Mouse (Mus musculus): Measurements from ENCODE around the gene Proser2. TPM values are rescaled to one million over a fixed set of nuclear protein-coding genes. Genes with fewer than 3 reads are reported as not detected.

Proser2 gene
- polyA plus RNA-seq, 1 experiment from 2014 or later, result 11.2 TPM

DNA sequence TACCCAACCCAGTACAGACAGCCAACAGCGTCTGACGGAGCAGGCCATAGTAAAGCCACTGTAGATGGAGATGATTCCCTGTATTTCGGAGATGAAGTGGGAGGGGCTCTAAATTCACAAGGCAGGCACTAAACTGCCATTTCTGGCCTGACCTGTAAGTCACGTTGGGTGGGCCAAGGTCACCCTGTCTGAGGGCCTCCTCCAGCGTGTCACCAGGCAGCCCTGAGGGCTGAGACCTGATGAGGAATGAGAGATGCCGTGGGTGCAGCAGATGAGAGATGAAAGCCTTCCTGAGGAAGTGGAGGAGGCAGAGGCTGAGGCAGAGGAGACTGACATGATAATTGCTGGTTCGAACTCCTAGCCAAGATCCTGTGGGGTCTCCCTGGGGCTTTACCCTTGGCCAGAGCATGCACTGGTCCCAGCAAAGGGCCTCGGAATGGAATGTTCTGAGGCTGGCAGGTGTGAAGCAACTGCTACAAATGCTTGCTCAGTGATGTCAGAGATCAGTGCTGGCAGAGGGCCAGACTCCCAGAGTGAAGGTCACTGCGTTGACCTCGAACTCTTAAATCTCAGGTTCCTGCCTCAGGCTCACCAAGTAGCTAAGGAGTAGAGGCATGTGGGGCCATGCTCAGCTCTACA, 55.0 kb downstream of the Proser2 start:
- peak; percentile 58; the same call in 1 of the 2 replicates for ATAC-seq (replicated peaks; ENCODE audit: insufficient number of reproducible peaks, low FRiP score, low TSS enrichment)
- H3K9me3 ChIP-seq (replicated peaks; ENCODE audit: control insufficient read depth, low read length), result no peaks in the 10 kb centered on the region
- 44% methylated on average over 10 of the region's 10 CpGs for WGBS (ENCODE audit: insufficient replicate concordance)
- no peak overlapping the region for H3K4me2 ChIP-seq
- no peaks in the 10 kb centered on the region for H3K36me3 ChIP-seq (ENCODE audit: control insufficient read depth, insufficient read depth, low read length)
- H3K4me1 ChIP-seq (ENCODE audit: control insufficient read depth, insufficient read depth, low read length), result peaks cover 11% of the 10 kb centered on the region
- H3K9ac ChIP-seq (ENCODE audit: low read depth, low read length), result no peak overlapping the region
- peak overlapping the region; percentile 4 for H3K27ac ChIP-seq (ENCODE audit: low read depth, low read length)
- H3K27me3 ChIP-seq (ENCODE audit: control insufficient read depth, insufficient read depth, low read length), result no peaks in the 10 kb centered on the region; the same call in 1 of the 2 replicates
- no peak overlapping the region for H3K4me3 ChIP-seq (ENCODE audit: low read depth, low read length)

DNA sequence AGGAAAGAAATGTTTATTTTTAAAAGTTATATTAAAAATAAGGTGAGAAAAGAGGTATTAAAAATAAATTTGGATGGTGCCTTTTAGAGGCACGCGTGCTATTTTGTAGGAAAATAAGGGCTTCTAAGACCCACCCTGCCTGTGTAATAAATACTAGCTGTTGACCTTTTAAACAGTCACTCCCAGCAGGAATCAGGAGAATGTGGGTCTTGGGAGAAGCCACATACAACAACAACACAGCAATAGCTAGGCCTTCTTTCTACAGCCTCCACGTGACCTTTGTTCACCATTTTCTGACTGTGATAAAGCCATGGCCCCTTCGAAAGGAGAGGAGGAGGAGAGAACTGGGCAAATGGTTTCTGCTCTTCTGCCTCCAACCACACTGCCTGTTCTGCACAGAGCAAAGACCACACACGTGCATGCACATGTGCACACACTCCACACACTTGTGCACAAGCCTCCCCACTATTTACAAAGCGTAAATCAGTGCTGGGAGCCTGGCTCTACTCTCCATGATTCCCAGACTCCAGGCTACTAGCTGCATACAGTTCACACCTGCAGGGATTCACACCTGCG, 57.2 kb downstream of the Proser2 start:
- H3K4me2 ChIP-seq, result no peak overlapping the region
- H3K9ac ChIP-seq (ENCODE audit: low read depth, low read length), result no peak overlapping the region
- H3K36me3 ChIP-seq (ENCODE audit: control insufficient read depth, insufficient read depth, low read length), result no peaks in the 10 kb centered on the region
- no peak for ATAC-seq (replicated peaks; ENCODE audit: insufficient number of reproducible peaks, low FRiP score, low TSS enrichment)
- 74% methylated on average over 7 of the region's 7 CpGs for WGBS (ENCODE audit: insufficient replicate concordance)
- H3K27me3 ChIP-seq (ENCODE audit: control insufficient read depth, insufficient read depth, low read length), result no peaks in the 10 kb centered on the region
- H3K27ac ChIP-seq (ENCODE audit: low read depth, low read length), result no peak overlapping the region
- peaks cover 11% of the 10 kb centered on the region for H3K4me1 ChIP-seq (ENCODE audit: control insufficient read depth, insufficient read depth, low read length)
- H3K9me3 ChIP-seq (replicated peaks; ENCODE audit: control insufficient read depth, low read length), result no peaks in the 10 kb centered on the region
- H3K4me3 ChIP-seq (ENCODE audit: low read depth, low read length), result no peak overlapping the region

DNA sequence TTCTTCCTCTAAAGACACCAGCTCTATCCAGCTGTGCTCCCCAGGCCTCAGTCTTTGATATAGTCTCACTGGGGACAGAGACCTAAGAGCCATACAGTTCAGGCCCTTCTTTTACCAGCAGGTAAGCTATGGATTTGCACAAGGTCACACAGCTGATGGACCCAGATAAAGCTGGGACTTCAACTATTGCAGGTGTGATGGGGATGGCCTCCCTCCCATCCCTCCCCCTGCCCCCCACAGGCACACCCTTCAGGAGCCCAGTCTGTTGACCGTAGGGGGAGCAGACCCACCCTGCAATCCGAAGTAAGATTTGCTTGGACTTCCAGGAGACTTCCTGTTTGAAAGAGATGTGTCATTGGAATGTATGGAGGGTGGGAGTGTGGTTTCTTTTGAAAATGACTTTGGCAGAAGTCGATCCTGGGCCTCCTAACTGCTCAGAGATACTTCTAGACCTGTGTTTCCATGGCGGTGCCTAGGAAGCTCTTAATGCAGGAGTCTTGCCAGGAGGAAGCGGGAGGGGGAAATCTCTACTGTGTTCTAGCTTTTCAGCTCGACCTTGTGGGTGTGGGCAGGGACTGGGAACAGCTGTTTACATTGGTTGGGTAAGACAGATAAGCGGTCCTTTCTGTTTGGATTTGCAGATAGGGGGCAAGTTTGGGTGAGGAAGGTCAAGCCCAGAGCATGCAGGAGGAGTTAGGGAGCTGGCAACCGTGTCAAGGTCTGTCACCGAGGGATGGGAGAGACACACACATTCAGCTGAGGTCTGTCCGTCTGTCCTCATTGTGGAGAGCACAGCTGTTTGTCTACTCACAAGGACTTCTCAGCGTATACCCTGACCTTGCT, 58.2 kb downstream of the Proser2 start:
- no peak overlapping the region for H3K27ac ChIP-seq (ENCODE audit: low read depth, low read length)
- H3K27me3 ChIP-seq (ENCODE audit: control insufficient read depth, insufficient read depth, low read length), result no peaks in the 10 kb centered on the region
- no peak overlapping the region for H3K4me2 ChIP-seq
- peaks cover 11% of the 10 kb centered on the region for H3K4me1 ChIP-seq (ENCODE audit: control insufficient read depth, insufficient read depth, low read length)
- no peak overlapping the region for H3K9ac ChIP-seq (ENCODE audit: low read depth, low read length)
- 0 out of 2 replicates have a peak, but pooled peaks cover 3% of the 10 kb centered on the region for H3K9me3 ChIP-seq (replicated peaks; ENCODE audit: control insufficient read depth, low read length)
- no peak for ATAC-seq (replicated peaks; ENCODE audit: insufficient number of reproducible peaks, low FRiP score, low TSS enrichment)
- 24% methylated on average over 11 of the region's 11 CpGs for whole genome bisulfite sequencing (ENCODE audit: insufficient replicate concordance)
- H3K4me3 ChIP-seq (ENCODE audit: low read depth, low read length), result no peak overlapping the region
- H3K36me3 ChIP-seq (ENCODE audit: control insufficient read depth, insufficient read depth, low read length), result no peaks in the 10 kb centered on the region

DNA sequence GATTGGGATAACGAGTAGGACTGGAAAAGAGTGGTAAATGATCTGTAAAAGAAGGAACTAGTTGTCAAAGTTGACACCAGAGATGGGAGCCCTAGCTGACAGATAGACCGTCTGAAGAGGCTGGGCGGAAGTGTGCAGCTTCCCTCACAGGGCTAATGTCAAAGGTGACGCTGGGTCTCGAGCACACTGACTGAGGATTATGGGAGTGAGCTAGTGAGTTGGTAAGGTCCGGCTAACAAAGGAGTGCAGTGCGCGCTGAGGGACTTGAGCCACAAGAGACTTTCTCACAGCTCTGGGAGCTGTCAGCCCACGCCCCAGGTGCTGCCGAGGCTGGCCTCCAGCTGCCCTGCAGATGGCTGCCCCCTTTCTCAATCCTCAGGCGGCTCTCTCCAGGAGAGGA, 59.1 kb downstream of the Proser2 start:
- Histone ChIP-seq H3K36me3 (ENCODE audit: control insufficient read depth, insufficient read depth, low read length) (no peaks in the 10 kb centered on the region), H3K27me3 (ENCODE audit: control insufficient read depth, insufficient read depth, low read length) (no peaks in the 10 kb centered on the region), H3K9ac (ENCODE audit: low read depth, low read length) (no peak overlapping the region), H3K4me3 (ENCODE audit: low read depth, low read length) (no peak overlapping the region), H3K27ac (ENCODE audit: low read depth, low read length) (no peak overlapping the region), H3K4me1 (ENCODE audit: control insufficient read depth, insufficient read depth, low read length) (peaks cover 11% of the 10 kb centered on the region), H3K9me3 (replicated peaks; ENCODE audit: control insufficient read depth, low read length) (0 out of 2 replicates have a peak, but pooled peaks cover 4% of the 10 kb centered on the region), H3K4me2 (no peak overlapping the region)
- WGBS (ENCODE audit: insufficient replicate concordance), result 26% methylated on average over 11 of the region's 11 CpGs
- ATAC-seq (replicated peaks; ENCODE audit: insufficient number of reproducible peaks, low FRiP score, low TSS enrichment), result no peak

DNA sequence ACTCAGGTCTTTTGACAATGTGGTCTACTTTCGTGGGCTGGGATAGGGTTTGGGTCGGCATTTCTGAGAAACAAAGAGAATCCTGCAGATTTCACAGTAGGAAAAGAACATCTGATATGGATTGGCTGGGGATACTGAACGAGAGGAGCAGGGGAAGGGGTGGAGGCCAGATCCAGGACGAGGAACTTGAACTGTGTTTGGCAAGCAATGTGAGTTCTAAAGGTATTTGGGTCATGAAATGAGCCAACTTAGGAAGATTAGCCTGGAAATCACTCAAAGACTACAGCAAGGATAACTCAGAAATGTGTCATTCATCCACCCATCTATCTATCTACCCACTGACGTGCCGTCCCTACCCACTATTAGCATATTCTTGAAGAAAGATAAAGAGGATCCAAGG, 62.7 kb downstream of the Proser2 start:
- no peak overlapping the region for H3K9ac ChIP-seq (ENCODE audit: low read depth, low read length)
- H3K4me2 ChIP-seq, result no peak overlapping the region
- H3K36me3 ChIP-seq (ENCODE audit: control insufficient read depth, insufficient read depth, low read length), result no peaks in the 10 kb centered on the region
- 0 out of 2 replicates have a peak, but pooled peaks cover 4% of the 10 kb centered on the region for H3K9me3 ChIP-seq (replicated peaks; ENCODE audit: control insufficient read depth, low read length)
- H3K4me3 ChIP-seq (ENCODE audit: low read depth, low read length), result no peak overlapping the region
- WGBS (ENCODE audit: insufficient replicate concordance), result 76% methylated on average over 6 of the region's 6 CpGs
- peaks cover 9% of the 10 kb centered on the region for H3K4me1 ChIP-seq (ENCODE audit: control insufficient read depth, insufficient read depth, low read length)
- H3K27me3 ChIP-seq (ENCODE audit: control insufficient read depth, insufficient read depth, low read length), result no peaks in the 10 kb centered on the region
- H3K27ac ChIP-seq (ENCODE audit: low read depth, low read length), result no peak overlapping the region
- ATAC-seq (replicated peaks; ENCODE audit: insufficient number of reproducible peaks, low FRiP score, low TSS enrichment), result no peak

DNA sequence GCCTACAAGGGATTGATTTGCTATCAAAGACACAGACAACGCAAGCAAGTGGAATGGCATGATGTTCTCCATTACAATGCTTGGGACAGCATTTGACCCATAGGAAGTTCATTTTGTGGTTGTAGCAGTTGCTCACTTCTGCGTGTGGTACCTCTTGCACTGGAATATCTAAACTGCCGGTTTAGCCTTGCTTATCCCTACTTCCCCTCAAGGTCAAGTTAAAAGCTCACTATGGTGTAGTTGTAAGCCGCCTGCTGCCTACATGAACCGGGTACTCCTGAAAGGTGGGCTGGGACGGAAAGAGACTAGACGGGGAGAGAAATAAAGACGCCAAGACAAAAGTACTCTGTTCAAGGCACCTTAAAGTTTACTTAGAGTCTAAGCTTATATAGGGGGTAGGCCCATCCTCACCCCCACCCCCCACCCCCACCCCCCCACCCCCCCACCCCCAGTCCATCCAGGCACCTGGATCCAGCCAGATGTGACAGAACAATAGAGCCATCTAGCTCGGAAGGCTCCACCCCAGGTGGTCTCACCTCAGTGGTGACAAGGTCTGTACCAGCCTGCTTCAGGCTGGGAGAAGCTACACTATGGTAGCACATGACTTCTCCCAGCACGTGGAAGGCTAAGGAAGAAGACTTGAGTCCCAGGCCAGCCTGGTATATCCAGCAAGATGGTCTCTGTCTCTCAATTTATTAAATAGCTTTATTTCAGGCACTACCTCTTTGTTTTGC, 69.8 kb downstream of the Proser2 start:
- H3K27me3 ChIP-seq (ENCODE audit: control insufficient read depth, insufficient read depth, low read length), result no peaks in the 10 kb centered on the region
- no peaks in the 10 kb centered on the region for H3K4me1 ChIP-seq (ENCODE audit: control insufficient read depth, insufficient read depth, low read length)
- ATAC-seq (replicated peaks; ENCODE audit: insufficient number of reproducible peaks, low FRiP score, low TSS enrichment), result no peak
- no peak overlapping the region for H3K27ac ChIP-seq (ENCODE audit: low read depth, low read length)
- 70% methylated on average over 10 of the region's 10 CpGs for WGBS (ENCODE audit: insufficient replicate concordance)
- no peak overlapping the region for H3K4me3 ChIP-seq (ENCODE audit: low read depth, low read length)
- H3K36me3 ChIP-seq (ENCODE audit: control insufficient read depth, insufficient read depth, low read length), result 0 out of 2 replicates have a peak, but pooled peaks cover 3% of the 10 kb centered on the region
- H3K4me2 ChIP-seq, result no peak overlapping the region
- H3K9me3 ChIP-seq (replicated peaks; ENCODE audit: control insufficient read depth, low read length), result no peaks in the 10 kb centered on the region
- H3K9ac ChIP-seq (ENCODE audit: low read depth, low read length), result no peak overlapping the region

DNA sequence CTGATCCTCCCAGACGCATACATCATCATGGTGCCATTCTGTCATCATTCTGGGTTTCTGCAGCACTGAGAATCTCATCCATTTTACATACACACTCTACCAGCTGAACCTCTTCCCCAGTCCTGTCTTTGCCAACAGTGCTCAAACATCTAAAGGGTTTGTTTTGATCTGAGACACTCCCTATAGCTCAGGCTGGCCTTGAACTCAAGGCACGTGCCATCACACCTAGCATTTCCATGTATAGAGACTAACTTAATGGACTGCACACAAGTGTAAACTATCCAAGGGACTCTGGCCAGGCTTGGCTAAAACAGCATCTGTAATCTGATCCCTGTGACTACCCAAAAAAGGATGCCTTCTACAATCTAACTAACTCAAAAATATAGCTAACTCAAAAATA, 70.7 kb downstream of the Proser2 start:
- no peak overlapping the region for H3K4me2 ChIP-seq
- no peak overlapping the region for H3K9ac ChIP-seq (ENCODE audit: low read depth, low read length)
- ATAC-seq (replicated peaks; ENCODE audit: insufficient number of reproducible peaks, low FRiP score, low TSS enrichment), result no peak
- 0 out of 2 replicates have a peak, but pooled peaks cover 3% of the 10 kb centered on the region for H3K36me3 ChIP-seq (ENCODE audit: control insufficient read depth, insufficient read depth, low read length)
- H3K27ac ChIP-seq (ENCODE audit: low read depth, low read length), result no peak overlapping the region
- no peaks in the 10 kb centered on the region for H3K27me3 ChIP-seq (ENCODE audit: control insufficient read depth, insufficient read depth, low read length)
- no peaks in the 10 kb centered on the region for H3K4me1 ChIP-seq (ENCODE audit: control insufficient read depth, insufficient read depth, low read length)
- no peaks in the 10 kb centered on the region for H3K9me3 ChIP-seq (replicated peaks; ENCODE audit: control insufficient read depth, low read length)
- 79% methylated on average over 2 of the region's 2 CpGs for WGBS (ENCODE audit: insufficient replicate concordance)
- no peak overlapping the region for H3K4me3 ChIP-seq (ENCODE audit: low read depth, low read length)

DNA sequence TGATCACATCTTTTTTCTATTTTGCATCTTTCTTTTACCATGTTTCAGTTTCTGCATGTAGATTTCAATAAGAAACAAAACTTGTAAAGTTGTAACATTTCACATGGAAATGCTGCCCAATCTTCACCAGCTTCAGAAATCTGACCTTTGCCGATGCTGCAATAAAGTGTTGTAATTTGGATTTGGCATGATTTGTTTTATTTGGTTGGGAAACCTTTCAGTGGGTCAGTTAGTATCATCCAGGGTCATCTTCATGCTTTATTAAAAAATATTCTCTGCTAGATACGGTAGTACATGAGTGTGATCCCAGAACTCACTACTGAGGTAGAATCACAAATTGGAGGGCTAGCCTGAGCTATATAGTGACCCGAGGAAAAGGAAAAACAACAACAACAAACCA, 73.5 kb downstream of the Proser2 start:
- 94% methylated on average over 3 of the region's 3 CpGs for WGBS (ENCODE audit: insufficient replicate concordance)
- H3K4me3 ChIP-seq (ENCODE audit: low read depth, low read length), result no peak overlapping the region
- H3K27ac ChIP-seq (ENCODE audit: low read depth, low read length), result no peak overlapping the region
- H3K36me3 ChIP-seq (ENCODE audit: control insufficient read depth, insufficient read depth, low read length), result peaks cover 14% of the 10 kb centered on the region
- H3K4me2 ChIP-seq, result no peak overlapping the region
- H3K27me3 ChIP-seq (ENCODE audit: control insufficient read depth, insufficient read depth, low read length), result no peaks in the 10 kb centered on the region
- H3K9ac ChIP-seq (ENCODE audit: low read depth, low read length), result no peak overlapping the region
- no peaks in the 10 kb centered on the region for H3K4me1 ChIP-seq (ENCODE audit: control insufficient read depth, insufficient read depth, low read length)
- ATAC-seq (replicated peaks; ENCODE audit: insufficient number of reproducible peaks, low FRiP score, low TSS enrichment), result no peak
- H3K9me3 ChIP-seq (replicated peaks; ENCODE audit: control insufficient read depth, low read length), result no peaks in the 10 kb centered on the region
